Mouse (Mus musculus) kidney, adult 18-20 months (tissue): ENCODE data around the gene Pmel.
"Not testable (repeated sequence)": the region's sequence is repeated elsewhere in the genome, so short reads cannot be mapped to it uniquely, and the experiment has no call there.

Experiments
- DNase-seq: peaks from one replicate; pipeline ENCODE4 v3.0.0; 2021

Gene Pmel

DNA sequence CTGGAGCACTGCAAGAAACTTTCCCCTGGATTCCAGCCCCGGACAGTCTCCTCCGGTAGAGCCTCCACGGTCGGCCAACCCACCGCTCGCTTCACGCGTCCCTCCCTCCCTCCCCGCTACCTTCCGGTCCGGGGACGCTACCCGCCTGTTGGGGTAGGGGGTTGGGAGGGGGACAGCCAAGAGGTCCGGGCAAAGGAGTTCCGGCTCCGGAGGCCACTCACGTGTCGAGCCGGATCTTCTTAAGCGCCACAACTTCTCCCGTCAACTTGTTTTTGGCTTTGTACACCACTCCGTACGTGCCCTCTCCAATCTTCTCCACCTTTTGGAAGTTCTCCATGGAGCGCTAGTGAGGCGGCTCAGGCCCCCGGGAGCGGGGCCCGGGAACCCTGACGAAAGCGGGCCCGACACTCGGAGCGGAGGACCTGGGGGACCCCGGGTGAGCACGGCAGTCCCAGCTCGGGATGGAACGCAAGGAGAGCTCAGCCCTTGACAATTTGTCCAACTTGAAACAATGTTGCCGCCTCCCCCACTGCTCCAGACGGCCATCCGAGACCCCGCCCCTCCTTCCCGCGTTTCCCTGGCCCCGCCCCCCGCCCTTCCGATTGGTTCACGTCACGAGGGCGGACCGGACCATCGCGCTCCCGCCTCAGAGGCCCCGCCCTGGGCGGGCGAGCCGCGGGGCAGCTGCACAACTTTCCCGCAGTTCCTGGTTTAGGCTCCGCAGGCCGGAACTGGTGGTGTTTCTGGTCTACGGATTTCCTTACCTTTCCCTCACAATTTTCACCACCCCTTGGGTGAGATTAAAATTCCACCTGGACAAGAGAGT lies 709 bp downstream of the Pmel start, which contains the start of gene Cdk2:
Gene Cdk2 (minus strand): TSS at position 541 of the 826 bp plus-strand sequence.
- peak; percentile 94 for DNase-seq

DNA sequence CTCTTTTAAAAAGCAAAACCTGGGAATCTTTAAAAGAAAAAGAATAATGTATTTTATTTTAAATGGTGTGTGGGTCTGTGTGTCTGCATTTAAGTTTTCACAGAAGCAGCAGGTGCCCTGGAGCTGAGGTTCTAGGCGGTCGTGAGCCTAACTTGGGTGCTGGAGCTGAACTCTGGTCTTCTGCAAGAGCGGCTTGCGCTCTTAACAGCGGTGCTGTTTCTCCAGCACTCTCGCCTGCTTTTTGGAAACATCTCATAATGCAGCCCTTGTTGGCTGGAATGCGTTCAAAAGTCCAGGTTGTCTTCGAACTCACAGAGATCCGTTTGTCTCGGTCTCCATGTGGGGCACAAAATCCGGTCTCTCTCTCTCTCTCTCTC lies 1.3 kb downstream of the Pmel start:
- no peak for DNase-seq

DNA sequence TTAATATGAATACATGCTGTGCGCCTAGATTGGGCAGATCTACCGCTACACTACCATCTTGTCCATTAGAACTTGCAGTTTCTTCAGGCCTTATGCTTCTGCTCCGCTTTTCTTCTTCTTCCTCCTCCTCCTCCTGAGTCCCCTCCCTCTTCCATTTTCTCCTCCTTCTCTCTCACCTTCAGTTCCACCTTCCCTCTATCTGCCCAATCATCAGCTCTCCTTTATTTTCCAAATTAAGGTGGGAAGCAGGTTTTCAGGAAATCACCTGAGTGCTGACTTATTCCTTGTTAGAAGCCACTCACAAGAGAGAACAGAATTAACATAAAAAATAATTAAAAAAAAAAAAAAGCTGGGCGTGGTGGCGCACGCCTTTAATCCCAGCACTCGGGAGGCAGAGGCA lies 7.3 kb downstream of the Pmel start:
- DNase-seq = not testable (repeated sequence)

DNA sequence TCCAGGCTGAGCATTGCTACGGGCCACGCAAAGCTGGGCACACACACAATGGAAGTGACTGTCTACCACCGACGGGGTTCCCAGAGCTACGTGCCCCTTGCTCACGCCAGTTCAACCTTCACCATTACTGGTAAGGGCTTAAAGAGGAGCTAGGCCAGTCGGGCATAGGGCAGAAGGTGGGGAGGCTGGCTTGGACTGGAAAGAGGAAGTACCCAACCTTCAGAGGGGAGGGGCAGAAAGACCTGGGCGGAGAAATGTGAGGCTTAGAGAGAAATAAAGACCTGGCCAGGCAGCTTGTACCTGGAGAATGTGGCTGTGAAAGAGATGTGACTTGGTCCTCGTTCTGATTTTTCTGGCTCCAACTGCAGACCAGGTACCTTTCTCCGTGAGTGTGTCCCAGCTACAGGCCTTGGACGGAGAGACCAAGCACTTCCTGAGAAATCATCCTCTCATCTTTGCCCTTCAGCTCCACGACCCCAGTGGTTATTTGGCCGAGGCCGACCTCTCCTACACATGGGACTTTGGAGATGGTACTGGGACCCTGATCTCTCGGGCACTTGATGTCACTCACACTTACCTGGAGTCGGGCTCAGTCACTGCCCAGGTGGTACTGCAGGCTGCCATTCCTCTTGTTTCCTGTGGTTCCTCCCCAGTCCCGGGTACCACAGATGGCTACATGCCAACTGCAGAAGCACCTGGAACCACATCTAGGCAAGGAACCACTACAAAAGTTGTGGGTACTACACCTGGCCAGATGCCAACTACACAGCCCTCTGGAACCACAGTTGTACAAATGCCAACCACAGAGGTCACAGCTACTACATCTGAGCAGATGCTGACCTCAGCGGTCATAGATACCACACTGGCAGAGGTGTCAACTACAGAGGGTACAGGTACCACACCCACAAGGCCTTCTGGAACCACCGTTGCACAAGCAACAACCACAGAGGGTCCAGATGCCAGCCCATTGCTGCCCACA lies 11.9 kb downstream of the Pmel start:
- no peak for DNase-seq

DNA sequence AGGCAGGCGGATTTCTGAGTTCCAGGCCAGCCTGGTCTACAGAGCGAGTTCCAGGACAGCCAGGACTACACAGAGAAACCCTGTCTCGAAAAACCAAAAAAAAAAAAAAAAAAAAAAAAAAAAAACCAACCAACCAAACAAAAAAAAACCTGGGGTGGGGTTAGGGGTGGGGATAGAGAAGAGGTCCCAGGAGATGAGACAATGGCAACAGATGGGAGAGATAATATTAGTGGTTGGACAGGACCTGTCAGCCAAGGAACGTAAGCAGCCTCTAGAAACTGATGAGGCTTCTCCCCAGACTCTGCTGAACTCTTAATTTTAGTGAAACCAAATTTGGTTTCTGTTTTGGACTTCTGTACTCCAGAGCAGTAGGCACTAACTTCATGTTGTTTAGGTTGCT lies 21.5 kb downstream of the Pmel start:
- DNase-seq = not testable (repeated sequence)

DNA sequence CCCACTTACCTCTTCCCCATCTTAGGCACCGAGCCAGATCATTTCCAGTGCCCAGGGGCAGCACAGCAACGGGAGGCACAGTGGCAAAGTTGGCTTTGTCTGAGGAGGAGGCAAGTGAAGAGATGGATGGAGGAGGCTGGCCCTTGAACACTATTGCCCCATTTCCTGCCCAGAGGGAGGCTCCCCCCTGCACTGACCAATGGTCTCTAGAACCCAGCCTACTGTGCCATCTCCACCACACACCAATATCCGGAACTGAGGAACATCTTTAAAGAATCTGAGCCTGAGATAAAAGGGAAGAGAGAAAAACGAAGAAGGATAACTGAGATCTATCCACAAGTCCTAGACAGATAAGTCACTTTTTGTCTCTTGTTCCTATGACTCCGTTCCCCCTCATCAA lies 24.1 kb downstream of the Pmel start:
- no peak for DNase-seq

DNA sequence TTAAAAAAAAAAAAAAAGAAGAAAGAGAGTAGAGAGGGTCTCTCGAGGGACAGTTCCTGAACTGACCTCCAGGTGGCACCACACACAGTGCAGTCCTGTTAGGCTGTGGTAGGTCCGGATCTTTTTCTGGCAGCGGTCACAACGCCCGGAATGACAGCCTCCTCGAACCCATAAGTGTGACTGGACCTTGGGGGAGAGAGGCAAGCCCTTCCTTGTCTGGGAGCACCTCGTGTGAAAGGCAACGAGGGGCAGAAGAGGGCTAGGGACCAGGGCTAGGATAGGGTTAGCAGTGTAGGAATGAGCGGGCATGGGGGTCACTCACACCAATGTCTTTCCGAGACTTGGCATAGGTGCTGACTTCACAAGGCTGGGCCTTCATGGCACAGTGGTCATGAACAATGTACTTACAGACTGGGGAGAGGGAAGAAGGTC lies 27.0 kb downstream of the Pmel start:
- DNase-seq = peak; percentile 72

DNA sequence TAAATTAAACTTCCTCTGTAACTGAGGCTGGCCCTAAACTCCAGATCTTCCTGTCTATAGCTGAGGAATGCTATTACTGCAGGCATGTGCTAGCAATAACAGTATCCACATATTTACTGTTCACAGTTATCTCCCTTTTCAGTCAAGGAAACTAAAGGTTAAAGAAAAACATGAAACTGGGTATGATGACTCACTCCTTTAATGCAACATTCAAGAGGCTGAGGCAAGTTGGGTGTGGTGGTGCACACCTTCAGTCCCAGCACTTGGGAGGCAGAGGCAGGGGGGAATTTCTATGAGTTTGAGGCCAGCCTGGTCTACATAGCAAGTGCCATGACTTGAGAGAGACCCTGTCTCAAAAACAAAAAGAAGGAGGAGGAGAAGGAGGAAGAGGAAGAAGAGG lies 28.0 kb downstream of the Pmel start:
- no peak for DNase-seq

DNA sequence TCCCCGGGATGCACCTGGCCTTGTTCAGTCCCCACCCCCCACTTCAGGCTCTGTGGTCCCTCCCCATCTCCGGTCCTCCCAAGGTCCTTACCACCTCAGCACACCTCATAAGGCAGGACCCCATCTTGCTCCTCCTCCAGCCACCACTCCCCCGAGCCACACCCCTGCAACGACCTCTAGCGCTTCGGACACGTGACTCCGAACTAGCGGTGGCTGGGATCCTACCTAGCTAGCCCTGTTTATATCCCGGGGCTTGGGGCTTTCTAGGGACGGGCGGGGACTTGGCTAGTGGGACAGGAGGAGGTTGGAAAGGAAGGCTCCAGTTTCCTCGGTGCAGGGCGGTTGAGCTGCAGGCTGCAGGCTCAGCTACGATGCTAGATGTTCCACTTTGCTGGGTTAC lies 33.4 kb downstream of the Pmel start:
- DNase-seq = no peak

DNA sequence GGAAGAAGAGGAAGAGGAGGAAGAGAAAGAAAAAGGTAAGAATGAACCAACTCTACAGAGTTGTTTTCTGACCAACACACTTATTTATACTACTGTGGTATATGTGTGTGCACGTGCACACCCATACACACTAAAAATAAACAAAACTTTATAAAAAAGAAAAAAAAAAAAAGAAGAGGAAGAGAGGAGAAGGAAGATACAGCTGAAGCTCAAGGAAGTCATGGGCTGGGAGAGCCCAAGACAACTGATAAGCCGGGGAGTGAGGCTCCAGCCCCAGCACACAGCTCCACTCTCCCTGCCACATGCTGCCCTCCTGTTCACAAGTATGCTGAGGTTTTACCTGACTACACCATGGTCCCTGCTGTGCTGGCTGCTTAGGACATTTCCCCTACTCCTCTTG lies 36.3 kb downstream of the Pmel start:
- DNase-seq = no peak

DNA sequence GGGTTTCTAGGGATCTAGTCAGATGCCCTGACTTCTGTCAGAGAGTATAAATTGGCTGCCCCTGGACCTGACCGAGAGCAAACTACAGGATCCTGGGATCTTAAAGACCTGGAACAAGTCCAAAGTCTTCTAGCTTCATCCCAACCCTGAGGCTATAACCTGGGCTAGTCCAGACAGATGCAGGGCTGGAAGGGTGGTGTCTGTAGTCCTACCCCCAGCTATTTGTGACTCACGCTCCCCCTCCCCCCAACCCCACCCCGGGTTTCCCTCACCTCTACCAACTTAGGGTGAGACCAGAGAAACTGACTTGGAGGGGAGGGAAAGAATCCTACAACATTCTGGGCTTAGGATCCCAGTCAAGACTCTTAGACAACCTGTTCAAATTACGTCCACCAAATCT lies 38.6 kb downstream of the Pmel start:
- DNase-seq = no peak

DNA sequence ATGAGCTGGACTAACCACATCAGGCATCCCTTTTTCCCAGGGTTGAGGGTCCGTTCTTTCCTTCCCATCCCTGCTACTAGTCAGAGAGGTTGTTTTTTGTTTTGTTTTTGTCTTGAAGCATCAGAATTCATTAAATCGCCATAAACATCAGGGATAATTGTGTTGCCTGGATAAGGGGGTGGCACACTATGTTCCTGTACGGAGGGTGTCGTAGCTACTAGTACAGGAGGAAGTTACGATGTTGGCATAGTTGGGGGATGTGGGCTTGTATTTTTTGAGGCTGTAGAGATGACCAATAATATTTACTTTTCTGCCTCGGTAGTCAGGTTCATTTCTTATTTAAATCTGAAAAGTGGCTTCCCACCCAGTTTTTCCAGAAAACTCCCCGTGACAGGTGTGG lies 39.2 kb downstream of the Pmel start:
- no peak for DNase-seq

DNA sequence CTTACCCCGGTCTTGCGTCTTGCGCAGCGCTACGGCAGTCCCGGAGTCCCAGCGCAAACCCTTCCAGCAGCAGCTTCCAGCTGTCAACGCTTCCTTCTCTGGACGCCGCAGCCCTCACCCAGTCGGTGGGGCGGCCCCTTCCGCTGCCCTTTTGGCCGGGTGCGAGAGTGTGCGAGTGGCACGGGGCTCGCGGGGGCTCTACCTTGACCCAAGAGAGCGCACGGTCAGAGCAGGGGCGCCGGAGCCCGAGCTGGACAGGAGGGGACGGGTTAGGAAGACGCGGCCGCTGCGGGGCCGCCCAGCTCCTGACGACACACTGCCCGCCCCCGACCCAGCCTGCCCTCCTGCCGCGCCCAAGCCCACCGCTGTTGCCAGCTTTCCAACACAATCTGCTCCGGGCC lies 39.8 kb downstream of the Pmel start:
- DNase-seq = peak; percentile 77

DNA sequence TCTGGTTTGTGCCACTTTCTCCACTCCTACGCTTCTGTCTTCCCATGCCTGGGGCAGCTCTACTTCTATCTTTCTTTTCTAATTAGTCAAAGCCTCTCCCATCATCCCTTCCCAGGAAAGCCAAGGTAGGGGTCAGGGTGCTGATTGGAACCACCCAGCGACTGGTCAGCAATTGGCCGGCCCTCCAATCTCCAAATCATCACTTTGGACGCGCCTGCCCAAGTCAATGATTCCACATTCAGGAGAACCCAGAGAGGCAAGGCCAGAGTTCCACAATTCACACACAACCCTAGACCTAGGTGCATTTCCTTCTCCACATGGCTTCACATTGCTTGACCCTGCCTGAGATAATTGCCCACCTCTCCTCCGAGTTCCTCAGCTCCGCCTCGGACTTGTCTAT lies 40.2 kb downstream of the Pmel start:
- no peak for DNase-seq

DNA sequence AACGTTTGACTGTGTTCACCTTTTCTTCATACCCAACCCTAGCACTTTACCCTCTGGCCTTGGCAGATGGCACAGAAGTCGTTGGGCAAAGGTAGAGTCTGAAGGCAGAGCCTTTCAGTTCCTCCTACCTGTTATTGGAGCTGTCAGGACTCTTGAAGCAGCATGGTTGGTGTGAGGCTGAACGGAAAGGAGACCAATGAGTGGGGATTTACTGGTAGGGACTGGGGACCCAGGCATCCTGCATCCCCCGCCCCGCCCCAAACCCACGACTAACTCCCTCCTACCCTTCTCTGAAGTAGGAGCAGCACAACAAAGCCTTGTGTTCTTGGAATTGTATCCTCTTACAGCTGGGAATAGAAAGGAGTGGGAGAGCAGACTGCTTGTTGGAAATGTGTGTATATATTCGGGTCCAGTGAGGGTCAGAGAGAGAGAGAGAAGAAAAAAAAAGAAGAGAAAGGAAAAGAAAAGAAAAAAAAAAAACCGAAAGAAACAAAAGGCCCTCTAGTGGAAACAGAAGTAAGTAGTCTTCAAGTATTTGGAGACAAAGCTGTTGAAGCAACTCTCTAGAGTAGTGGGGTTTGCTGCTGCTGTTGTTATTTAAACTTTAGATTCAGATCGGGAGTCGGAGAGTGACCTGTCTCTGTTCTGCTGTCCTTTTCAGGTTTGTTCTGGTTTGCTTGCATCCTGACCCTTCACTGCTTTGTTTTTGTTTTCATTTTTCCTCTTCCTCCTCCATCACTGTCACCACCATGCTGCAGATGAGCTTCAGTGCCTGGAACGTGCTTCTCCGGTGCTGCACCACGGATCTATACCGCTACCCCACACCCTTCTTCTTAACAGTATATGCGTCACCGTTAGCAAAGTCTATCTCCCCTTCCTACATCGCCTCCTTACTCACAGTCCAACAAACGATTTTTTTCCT lies 40.9 kb downstream of the Pmel start, which contains the start of gene Dgka:
Gene Dgka (minus strand): TSS at position 176 of the 922 bp plus-strand sequence.
- DNase-seq = no peak

DNA sequence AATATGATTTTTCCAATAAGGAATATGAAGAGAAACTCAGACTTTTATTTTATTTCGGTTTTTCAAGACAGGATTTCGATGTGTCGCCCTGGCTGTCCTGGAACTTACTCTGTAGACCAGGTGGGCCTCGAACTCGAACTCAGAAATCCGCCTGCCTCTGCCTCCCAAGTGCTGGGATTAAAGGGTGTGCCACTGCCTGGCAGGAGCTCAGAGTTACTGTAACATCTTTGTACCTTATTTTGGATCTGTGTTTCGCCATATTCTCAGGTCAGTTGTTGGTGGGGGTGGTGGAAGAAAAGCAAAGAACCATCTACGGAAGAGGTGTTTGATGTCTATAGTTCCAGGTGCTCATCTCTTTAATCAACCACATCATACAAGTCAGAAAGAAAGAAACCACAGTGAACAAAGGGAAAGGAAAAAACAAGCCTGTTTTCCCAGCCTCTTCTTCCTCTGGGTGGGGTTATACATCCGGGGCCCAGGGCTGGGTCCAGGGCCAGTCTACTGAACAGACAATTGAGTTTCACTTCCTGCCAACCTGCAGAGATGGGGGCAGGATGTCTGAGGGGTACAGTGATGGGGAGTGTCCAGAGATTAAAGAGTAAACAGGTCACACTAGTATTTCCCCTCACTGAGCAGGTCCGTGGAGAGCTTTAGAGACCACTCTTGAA lies 42.1 kb downstream of the Pmel start:
- DNase-seq = no peak

DNA sequence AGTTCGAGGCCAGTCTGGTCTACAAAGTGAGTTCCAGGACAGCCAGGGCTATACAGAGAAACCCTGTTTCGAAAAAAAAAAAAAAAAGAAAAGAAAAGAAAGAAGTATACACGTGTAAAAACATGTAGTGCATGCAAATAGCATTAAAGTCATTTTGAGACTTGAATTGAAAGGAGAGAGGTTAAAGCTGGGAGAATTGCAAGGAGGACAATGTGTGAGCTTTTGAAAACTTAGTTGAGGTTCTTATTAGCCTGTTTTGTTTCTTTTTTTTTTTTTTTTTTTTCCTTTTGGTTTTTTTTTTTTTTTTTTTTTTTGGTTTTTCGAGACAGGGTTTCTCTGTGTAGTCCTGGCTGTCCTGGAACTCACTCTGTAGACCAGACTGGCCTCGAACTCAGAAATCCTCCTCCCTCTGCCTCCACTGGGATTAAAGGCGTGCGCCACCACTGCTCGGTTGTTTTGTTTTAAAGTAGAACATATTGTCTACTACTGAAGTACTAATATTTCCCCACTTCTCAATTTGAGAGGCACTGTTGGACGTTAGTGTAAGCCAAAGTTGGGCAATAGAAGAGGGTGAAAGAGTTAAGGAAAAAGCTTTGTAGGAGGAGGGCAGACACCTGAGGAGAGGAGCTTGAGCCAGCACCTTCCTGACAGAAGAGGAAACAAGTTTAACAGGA lies 43.1 kb downstream of the Pmel start:
- DNase-seq = no peak

DNA sequence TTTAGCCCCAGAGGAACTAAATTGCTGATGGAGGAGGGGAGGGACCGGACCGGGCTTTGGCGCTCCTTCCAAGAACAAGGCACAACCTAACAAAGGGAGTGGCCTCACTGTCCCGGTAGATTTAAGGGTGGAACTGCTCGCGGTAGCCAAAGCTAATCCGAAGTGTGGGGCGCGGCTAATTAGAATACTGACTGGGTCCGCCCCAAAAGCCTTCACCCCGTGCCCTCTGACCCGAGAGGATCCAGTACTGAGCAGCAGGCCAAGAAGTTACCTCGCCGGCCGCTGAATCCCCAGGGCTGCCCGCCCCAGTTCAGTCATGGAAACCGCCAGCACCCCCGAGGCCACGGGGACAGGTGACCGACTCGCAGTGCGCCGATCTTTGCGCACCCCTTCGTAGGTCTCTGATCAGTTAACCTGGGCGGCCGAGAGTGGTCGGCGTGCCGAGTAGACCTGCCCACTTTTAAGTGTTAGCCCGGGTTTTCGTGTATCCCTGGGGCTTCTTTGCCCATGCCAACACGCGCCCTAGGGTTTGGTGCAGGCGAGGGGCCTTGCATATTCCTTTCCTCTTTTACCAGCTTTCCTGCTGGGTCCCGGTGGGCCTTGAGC lies 43.8 kb downstream of the Pmel start, which contains the start of gene Pym1:
Gene Pym1 (plus strand): TSS at position 244 of the 606 bp plus-strand sequence.
- DNase-seq = peak; percentile 89

DNA sequence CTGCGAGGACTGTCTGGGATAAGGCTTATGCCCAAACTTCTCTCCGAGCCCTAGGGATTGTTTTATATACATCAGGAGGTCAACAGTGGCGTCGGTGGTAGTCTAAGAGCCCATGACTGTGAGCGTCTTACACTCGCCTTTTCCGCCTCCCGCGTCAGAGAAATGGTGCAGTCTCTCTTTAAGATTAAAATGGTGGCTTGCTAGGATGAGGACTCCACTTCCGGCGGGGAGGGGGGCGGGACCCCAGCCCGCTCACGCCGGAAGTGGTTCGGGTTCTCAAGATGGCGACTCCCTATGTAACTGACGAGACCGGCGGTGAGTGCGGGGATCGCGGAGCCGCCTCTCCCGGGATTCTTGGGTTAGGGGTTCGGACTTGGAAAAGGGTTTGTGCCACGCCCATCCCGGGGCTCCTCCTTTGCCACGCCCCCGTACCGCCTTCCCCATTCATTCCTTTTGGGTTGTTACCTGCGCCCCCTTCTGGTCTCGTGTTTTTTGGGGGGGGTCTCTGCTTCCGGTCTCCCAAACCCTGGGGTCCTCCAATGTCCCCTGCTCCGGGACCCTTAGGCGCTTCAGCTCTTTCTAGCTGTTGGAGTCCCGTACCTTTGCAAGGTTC lies 44.4 kb downstream of the Pmel start:
- peak; percentile 84 for DNase-seq
